Mouse (Mus musculus) MEL (cell line): ENCODE data around the gene Iqcj.

Source experiments
- CTCF ChIP-seq, 3 experiments: IDR thresholded peaks in 2 of 3; conservative IDR thresholded peaks in 1 of 3; 2 replicates each; pipeline ENCODE4 v1.5.1; 2011 to 2012; ENCODE audit warnings: low read length in 3 of 3, low read depth in 2 of 3, mild to moderate bottlenecking in 2 of 3, improper control_type of control experiment in 1 of 3, inconsistent platforms in 1 of 3, mixed read lengths in 1 of 3, moderate library complexity in 1 of 3; ENCODE audit not compliant: control insufficient read depth in 1 of 3, insufficient read depth in 1 of 3, poor library complexity in 1 of 3, severe bottlenecking in 1 of 3
- E2F4 ChIP-seq: IDR thresholded peaks from 2 replicates; pipeline ENCODE4 v1.6.1; 2011; ENCODE audit warnings: low read depth, low read length, improper control_type of control experiment, borderline replicate concordance
- GATA1 ChIP-seq: IDR thresholded peaks from 2 replicates; pipeline ENCODE4 v1.6.1; 2011; ENCODE audit warnings: low read depth, low read length, improper control_type of control experiment
- KAT2A ChIP-seq: conservative IDR thresholded peaks from 2 replicates; pipeline ENCODE4 v1.6.1; 2012; ENCODE audit warnings: low read depth, low read length, improper control_type of control experiment, inconsistent platforms
- MAX ChIP-seq: IDR thresholded peaks from 2 replicates; pipeline ENCODE4 v1.6.1; 2011; ENCODE audit warnings: low read length, improper control_type of control experiment
- MEF2A ChIP-seq: IDR thresholded peaks from 2 replicates; pipeline ENCODE4 v1.6.1; 2014; ENCODE audit warnings: low read depth, mild to moderate bottlenecking, inconsistent platforms, low read length, improper control_type of control experiment; ENCODE audit not compliant: poor library complexity, insufficient replicate concordance, severe bottlenecking; ENCODE audit errors: extremely low read depth
- MYC ChIP-seq: IDR thresholded peaks from 2 replicates; pipeline ENCODE4 v1.6.1; 2011; ENCODE audit warnings: low read depth, mild to moderate bottlenecking, low read length, improper control_type of control experiment, moderate library complexity
- POLR2A ChIP-seq, 2 experiments: IDR thresholded peaks; 2 replicates each; pipeline ENCODE4 v1.6.1; 2011 to 2012; ENCODE audit warnings: low read length in 2 of 2, mild to moderate bottlenecking in 2 of 2, control low read depth in 1 of 2, improper control_type of control experiment in 1 of 2, low read depth in 1 of 2, moderate library complexity in 1 of 2; ENCODE audit not compliant: control insufficient read depth in 1 of 2, insufficient read depth in 1 of 2, poor library complexity in 1 of 2
- POLR2AphosphoS2 ChIP-seq: IDR thresholded peaks from 2 replicates; pipeline ENCODE4 v1.6.1; 2011; ENCODE audit warnings: low read length, improper control_type of control experiment
- RCOR1 ChIP-seq: IDR thresholded peaks from 2 replicates; pipeline ENCODE4 v1.6.1; 2012; ENCODE audit warnings: low read depth, mild to moderate bottlenecking, inconsistent platforms, low read length, improper control_type of control experiment
- TBP ChIP-seq: IDR thresholded peaks from 2 replicates; pipeline ENCODE4 v1.8.0; 2011; ENCODE audit warnings: low read depth, low read length, improper control_type of control experiment
- ZC3H11A ChIP-seq: IDR thresholded peaks from 2 replicates; pipeline ENCODE4 v1.6.1; 2012; ENCODE audit warnings: low read depth, mild to moderate bottlenecking, inconsistent platforms, low read length, improper control_type of control experiment
- ZMIZ1 ChIP-seq: IDR thresholded peaks from 2 replicates; pipeline ENCODE4 v1.6.1; 2012; ENCODE audit warnings: low read depth, mild to moderate bottlenecking, inconsistent platforms, low read length, improper control_type of control experiment, moderate library complexity

GRCm38 (mm10) chr3:68015786-68016185 lies 123.8 kb downstream of the Iqcj start:
- TF ChIP-seq GATA1 (no peak), CTCF (IDR thresholded peaks at IDR 0.05 in 2 of 3, conservative IDR thresholded peaks at IDR 0.05 in 1 of 3; ENCODE audit: control insufficient read depth in 1 of 3, insufficient read depth in 1 of 3, low read depth in 2 of 3, low read length in 3 of 3, poor library complexity in 1 of 3, severe bottlenecking in 1 of 3) (no peak), POLR2A (IDR thresholded peaks at IDR 0.05; ENCODE audit: control insufficient read depth in 1 of 2, insufficient read depth in 1 of 2, low read depth in 1 of 2, low read length in 2 of 2, poor library complexity in 1 of 2) (no peak), RCOR1 (no peak), MAX (no peak), MEF2A (no peak), KAT2A (no peak), TBP (no peak), ZMIZ1 (no peak), MYC (no peak), ZC3H11A (no peak), POLR2AphosphoS2 (no peak), E2F4 (no peak)
